Mouse (Mus musculus) fat pad, adult 2 months (tissue): ENCODE measurements around the gene Krtap16-1.

ENCODE experiments used
- DNase-seq: peaks from one replicate; pipeline ENCODE4 v3.0.0-alpha.2; 2011; ENCODE audit warnings: low read depth, low spot score; ENCODE audit errors: extremely low read depth

The Krtap16-1 gene

DNA sequence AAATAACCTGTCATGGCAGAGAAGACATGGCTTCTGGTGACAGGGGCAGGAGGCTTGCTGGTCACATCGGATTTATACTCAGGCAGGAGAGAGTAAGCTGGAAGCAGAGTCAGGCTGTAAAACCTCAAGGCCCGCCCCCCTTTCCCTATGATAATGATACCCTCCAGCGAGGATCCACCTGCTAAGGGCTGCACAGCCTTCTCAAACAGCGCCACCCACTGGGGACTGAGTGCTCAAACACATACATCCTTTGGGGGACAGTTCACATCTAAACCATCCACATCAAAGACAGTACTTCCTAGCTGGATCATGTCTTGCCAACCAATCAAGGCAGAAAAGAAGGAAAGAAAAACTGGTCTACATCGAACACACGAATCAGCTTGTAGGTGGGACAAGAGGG is 22.2 kb downstream of the Krtap16-1 start:
- DNase-seq: no peak

DNA sequence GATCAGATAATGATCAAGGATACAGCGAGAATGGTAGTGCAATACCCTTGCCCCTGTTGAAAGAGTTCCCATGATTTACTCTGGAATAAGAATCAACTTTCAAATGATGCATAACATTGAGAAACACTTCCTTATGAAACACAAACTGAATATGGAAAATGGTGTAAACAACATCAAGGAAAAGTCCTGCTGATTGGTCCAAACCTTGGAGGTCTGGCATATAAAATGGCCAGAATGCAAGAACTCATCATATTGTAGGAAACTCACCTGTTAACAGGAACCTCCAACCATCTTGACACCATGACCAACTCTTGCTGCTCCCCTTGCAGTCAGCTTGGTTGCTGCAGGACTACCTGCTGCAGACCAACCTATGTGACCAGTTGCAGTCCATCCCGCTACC is 38.2 kb downstream of the Krtap16-1 start, which contains the start of gene Krtap9-5:
Gene Krtap9-5, plus strand, starts transcription at position 301 of the 400 bp plus-strand sequence.
- no peak for DNase-seq

DNA sequence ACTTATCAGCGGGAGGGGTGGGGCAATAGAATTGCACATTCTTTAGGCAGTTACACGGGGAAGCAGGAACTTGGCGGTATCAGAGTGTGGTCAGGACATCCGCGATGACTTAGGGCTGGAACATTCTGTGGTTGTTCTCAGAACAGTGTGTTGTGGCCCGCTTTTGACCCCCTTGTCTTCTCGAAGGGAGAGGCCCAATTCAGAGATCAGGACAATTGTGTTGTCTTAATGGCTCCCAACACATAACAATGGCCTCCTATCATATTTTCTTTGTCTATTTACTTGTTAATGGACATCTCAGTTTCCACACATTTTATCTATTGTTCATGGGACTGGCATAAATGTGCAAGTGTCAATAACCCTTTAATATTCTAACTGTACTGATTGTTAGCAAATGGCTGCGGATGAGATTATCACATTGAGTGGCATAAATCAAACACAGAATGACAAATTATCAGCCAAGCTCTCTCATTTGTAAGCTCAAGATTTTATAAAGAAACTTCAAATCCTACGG is 48.6 kb downstream of the Krtap16-1 start:
- no peak for DNase-seq

DNA sequence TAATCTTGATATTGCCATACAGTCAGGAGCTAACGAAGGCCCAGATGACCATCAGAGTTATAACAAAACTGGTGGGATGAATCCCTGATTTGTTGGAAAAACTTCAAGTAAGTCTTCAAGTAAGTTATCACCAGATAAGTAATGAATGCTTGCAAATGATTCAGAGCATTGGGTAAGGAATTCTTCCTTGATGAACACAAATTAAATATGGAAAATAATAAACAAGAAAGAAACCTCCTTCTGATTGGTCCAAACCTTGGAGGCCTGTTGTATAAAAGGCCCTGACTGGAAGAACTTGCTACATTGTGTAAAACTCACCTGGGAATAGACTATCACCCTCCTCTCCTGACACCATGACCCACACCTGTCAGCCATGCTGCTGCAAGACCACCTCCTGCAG is 50.4 kb downstream of the Krtap16-1 start, which contains the start of gene Krtap31-2:
Gene Krtap31-2, plus strand, starts transcription at position 301 of the 400 bp plus-strand sequence.
- no peak for DNase-seq
